Mouse (Mus musculus) Patski (cell line): Measurements from ENCODE around the gene Rhbdl3. TPM values are rescaled to one million over a fixed set of nuclear protein-coding genes. Genes with fewer than 3 reads are reported as not detected.

Experiments
- ATAC-seq: fragments of 100-300 bp; one replicate; pipeline ENCODE4 v1.8.0; 2021
- CTCF ChIA-PET: fragments of 350-600 bp; sonication (Branson Sonifier 250); formaldehyde crosslinking; loops from one replicate; lab custom pipeline; 2022; ENCODE audit warnings: inconsistent platforms; lab: Charles Lee
- POLR2A ChIA-PET: fragments of 350-600 bp; sonication (Branson Sonifier 250); formaldehyde crosslinking; loops from one replicate; lab custom pipeline; 2022; ENCODE audit warnings: antibody characterized with exemption, inconsistent platforms; lab: Charles Lee
- DNase-seq: peaks from one replicate; pipeline ENCODE4 v3.0.0-alpha.2; 2011; ENCODE audit warnings: low read depth, low spot score
- H3K27me3 ChIP-seq: fragments of 371-371 bp; one replicate; pipeline ENCODE4 v1.5.1; 2021
- CTCF ChIP-seq: fragments of 100-300 bp; IDR thresholded peaks from one replicate; pipeline ENCODE4 v1.5.1; 2021
- in situ Hi-C: fragments of 300-500 bp; cut with MboI; formaldehyde crosslinking; loops from 3 replicates; pipeline ENCODE4 v1.11.1; 2018; ENCODE audit warnings: low pct_unique_long_range_greater_than_20kb, mixed read lengths
- polyA plus RNA-seq: library from polyadenylated mRNA; unstranded; gene quantifications from one replicate; pipeline ENCODE4 v1.2.3, GENCODE M21; 2021

Gene Rhbdl3
- polyA plus RNA-seq, 1 experiment from 2014 or later: 5.8 TPM

DNA sequence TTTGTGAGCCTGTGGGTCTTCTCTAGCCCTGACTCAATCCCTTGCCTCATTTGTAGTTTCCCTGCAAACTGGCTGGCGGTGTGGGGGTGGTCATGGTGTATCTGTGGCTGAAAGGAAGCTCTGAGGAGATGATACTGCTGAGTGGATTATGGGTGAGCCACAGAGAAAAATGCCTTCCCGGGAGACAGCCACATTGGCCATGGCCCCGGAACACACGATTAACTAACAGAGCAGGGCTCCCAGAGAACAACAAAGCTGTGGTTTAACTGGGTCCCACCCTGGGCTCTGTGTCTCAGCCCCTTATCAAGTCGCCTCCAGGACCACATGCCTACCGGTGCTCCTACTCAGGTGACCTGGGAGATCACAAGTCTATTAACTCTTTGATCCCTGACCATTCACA lies 7.8 kb downstream of the Rhbdl3 start:
- ATAC-seq (no peak), DNase-seq (no peak)
- ChIA-PET POLR2A (no interaction called here), CTCF (interaction anchor here (1.3 kb wide), 1 partner anchor 46 kb away, joined by 3 read pairs; no protein-coding TSS in a partner anchor)
- no peaks in the 10 kb centered on the region for H3K27me3 ChIP-seq
- in situ Hi-C loops: no loop called here
- no peak for TF ChIP-seq CTCF

DNA sequence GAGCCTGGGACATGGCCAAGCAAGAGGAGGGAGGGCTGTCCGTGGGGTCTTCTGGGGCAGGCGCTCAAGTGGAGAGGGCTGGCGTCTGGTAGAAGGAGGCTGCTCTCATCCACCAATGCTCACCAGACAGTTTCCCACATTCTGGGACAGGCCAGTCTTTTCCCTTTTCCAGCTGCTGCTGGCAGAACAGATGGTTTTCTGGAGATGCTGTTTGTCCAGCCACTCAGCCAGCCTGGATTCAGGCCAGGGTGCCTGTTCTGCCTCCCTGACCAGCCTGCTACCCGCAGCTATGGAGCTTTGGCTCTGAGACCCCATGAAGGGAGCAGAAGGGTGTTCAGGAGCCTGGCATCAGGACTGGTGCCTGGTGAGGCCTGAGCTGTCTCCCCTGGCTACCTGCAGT lies 10.6 kb downstream of the Rhbdl3 start:
- in situ Hi-C loops: no loop called here
- no peak for TF ChIP-seq CTCF
- peak; percentile 69 for DNase-seq

DNA sequence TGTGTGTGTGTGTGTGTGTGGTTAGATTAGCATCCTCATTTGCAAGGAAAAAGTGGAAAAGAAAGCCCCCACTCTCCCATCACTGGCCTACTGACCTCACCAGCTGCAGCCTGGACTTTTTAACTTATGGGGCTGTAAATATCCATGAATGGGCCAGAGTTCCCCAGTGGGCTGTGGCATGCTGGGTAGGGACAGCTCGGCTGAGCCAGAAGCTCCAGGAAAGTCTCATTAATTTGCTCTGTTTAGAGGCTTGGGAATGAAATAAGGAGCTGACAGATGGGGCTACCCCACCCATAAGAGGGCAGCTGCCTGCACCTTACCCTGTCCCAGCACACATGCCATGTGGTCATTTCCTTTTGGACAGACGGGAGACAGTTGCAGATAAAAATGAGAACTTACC lies 11.3 kb downstream of the Rhbdl3 start:
- in situ Hi-C loops: no loop called here
- TF ChIP-seq CTCF: no peak
- ChIA-PET POLR2A (interaction anchor here (0.7 to 1.2 kb wide), 2 partner anchors 16 to 185 kb away, joined by 3 to 6 read pairs; no protein-coding TSS in a partner anchor), CTCF (interaction anchor here (1.3 kb wide), 1 partner anchor 14 kb away, joined by 3 read pairs; no protein-coding TSS in a partner anchor)
- H3K27me3 ChIP-seq: no peaks in the 10 kb centered on the region
- DNase-seq: no peak
- no peak for ATAC-seq

More for the DNA sequence above, 10.6 kb downstream of the Rhbdl3 start:
- ATAC-seq: peak; percentile 24
- ChIA-PET POLR2A (interaction anchor here (0.6 to 1.2 kb wide), 4 partner anchors 15 to 680 kb away, joined by 3 to 6 read pairs (median 4); no protein-coding TSS in a partner anchor), CTCF (interaction anchor here (1.3 kb wide), 1 partner anchor 26 kb away, joined by 3 read pairs; no protein-coding TSS in a partner anchor)
- H3K27me3 ChIP-seq: no peaks in the 10 kb centered on the region

DNA sequence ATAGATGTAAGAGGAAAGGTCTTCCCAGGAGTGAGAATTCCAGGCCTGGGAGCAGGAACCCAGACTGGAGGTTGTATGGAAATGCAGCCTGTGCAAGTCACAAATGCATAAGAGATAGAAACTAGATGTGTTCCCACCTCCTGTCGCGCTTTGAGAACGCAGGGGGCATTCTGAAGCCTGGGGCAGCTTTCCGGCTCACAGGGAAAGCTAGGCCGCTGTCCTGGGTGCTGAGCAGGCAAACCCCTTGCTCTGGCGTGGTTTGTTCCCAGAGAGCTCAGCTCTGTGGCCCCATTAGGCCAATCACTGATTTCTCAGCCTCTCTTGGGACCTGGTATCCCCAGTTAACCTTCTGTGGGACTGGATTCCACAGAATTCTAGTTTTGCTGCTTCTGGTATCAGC lies 11.9 kb downstream of the Rhbdl3 start:
- DNase-seq: no peak
- CTCF ChIA-PET: interaction anchor here (1.3 kb wide), 1 partner anchor 13 kb away, joined by 3 read pairs; no protein-coding TSS in a partner anchor
- TF ChIP-seq CTCF: no peak
- ATAC-seq: no peak
- no peaks in the 10 kb centered on the region for H3K27me3 ChIP-seq
- in situ Hi-C loops: no loop called here
- POLR2A ChIA-PET: interaction anchor here (1.2 kb wide), 1 partner anchor 17 kb away, joined by 3 read pairs; no protein-coding TSS in a partner anchor

DNA sequence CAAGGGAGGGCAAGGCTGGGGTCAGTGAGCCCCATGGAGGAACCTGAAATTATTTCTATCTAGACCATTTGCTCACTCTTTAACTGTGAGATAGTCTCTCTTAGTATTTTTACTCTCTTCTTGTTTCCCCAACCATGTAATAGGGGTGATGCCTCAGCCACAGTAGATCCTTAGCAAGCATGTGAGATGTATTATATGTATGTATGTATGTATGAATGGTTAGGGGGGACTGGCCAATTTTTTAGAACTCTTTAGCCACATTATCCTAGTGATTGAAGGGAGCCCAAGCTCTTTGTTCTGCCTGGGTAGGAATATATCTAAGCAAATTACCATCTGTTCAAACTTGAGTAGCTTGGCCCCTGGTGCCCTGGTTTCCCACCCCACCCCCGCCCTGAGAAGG lies 12.8 kb downstream of the Rhbdl3 start:
- ATAC-seq (no peak), DNase-seq (no peak)
- in situ Hi-C loops: no loop called here
- no peaks in the 10 kb centered on the region for H3K27me3 ChIP-seq
- ChIA-PET POLR2A (no interaction called here), CTCF (interaction anchor here (1.3 kb wide), 1 partner anchor 12 kb away, joined by 3 read pairs; no protein-coding TSS in a partner anchor)
- TF ChIP-seq CTCF: no peak

DNA sequence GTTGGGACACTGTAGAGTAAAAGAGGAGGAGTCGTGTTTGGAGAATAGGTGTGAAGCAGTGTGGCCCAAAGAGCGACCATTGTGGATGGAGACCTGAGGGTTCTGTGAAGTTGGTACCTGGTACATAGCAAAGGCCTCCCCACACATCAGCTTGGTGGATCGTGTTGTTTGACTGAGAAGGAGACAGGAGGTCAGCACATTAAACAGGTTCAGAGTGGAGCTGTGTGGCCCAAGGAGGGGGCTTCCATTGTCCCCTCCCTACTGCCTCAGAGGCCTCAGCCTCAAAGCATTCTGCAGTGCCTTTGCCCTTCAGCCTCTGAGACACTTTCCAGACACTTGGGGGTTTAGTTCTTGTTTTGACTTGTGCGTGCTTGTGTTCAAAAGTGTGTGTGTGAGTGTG lies 13.2 kb downstream of the Rhbdl3 start:
- no peak for ATAC-seq
- DNase-seq: no peak
- no peak for TF ChIP-seq CTCF
- ChIA-PET CTCF (no interaction called here), POLR2A (no interaction called here)
- H3K27me3 ChIP-seq: no peaks in the 10 kb centered on the region
- in situ Hi-C loops: no loop called here

DNA sequence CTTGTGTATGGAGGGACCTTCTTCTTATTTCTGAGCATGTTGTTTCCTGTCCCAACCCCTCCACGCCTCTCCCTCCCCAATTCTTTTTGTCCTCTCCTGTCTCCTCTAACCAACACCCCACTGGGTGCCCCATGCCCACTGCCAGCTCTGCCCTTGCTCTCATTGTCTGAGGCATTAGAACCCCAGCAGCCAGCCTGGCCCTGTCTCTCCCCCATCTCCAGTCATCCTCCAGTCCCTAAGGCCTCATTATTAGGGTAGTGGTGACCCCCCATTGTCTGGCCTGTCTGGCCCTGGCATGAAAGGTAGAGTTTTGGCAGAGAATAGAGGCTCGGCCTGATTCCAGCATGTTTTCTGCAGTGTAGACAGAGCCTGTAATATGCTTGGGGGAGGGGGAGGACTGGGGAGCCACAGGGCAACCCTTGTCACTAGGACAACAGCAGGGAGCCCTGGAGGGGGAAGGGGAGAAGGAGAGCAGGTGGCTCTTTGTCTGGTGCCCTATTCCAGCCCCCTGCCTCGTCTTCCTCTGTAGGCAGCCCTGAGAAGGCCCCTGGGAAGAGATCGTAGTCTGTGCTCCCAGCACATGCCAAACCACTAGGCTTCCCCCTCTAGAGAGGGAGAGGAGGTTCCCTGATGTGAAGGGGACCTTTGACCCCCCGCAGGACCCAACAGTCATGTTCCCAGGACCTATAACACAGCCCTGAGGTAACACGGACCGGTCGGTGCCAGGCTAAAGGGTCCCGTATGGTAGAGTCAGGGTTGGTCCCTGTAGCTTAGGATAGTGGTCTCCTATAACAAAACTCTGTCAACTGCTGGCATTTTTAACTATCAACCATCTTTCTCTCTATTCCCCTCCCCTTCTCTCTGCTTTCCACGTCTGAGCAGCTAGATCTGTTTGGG lies 15.3 kb downstream of the Rhbdl3 start:
- ChIA-PET POLR2A (no interaction called here), CTCF (no interaction called here)
- TF ChIP-seq CTCF: no peak
- DNase-seq (no peak), ATAC-seq (no peak)
- H3K27me3 ChIP-seq: no peaks in the 10 kb centered on the region
- in situ Hi-C loops: no loop called here

DNA sequence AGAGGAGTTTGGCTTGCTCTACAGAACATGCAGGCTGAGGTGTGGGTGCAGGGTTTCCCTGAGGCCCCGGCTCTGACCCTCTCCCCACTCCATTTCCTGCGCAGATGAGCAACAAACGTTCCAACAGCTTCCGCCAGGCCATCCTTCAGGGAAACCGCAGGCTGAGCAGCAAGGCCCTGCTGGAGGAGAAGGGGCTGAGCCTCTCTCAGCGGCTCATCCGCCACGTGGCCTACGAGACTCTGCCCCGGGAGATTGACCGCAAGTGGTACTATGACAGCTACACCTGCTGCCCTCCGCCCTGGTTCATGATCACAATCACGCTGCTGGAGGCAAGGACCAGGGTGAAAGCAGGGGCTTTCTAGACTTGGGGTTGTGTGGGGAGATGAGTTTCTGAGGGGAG lies 22.5 kb downstream of the Rhbdl3 start:
- H3K27me3 ChIP-seq: no peaks in the 10 kb centered on the region
- DNase-seq: no peak
- ChIA-PET POLR2A (no interaction called here), CTCF (no interaction called here)
- no peak for TF ChIP-seq CTCF
- ATAC-seq: no peak
- in situ Hi-C loops: no loop called here

DNA sequence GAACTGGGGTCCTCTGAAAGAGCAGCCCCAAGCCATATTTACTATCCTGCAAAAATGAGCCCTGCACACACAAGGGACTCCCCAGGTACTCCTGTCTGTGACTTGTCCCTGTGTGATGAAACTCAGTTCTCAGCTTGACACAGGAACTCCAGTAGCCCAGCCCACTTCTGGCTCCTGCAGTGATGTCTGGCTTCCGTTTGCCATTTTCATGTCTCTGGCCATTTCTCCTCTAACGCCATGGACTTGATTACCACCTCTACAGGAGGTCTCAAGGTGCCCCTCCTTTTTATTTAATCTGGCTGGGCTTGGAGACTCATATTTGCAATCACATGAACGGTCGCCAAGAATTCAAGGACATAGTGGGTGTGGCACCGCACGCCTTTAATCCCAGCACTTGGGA lies 23.9 kb downstream of the Rhbdl3 start:
- ATAC-seq (no peak), DNase-seq (no peak)
- in situ Hi-C loops: no loop called here
- ChIA-PET POLR2A (no interaction called here), CTCF (interaction anchor here (1.0 kb wide), 1 partner anchor 23 kb away, joined by 3 read pairs; no protein-coding TSS in a partner anchor)
- TF ChIP-seq CTCF: no peak
- H3K27me3 ChIP-seq: no peaks in the 10 kb centered on the region

DNA sequence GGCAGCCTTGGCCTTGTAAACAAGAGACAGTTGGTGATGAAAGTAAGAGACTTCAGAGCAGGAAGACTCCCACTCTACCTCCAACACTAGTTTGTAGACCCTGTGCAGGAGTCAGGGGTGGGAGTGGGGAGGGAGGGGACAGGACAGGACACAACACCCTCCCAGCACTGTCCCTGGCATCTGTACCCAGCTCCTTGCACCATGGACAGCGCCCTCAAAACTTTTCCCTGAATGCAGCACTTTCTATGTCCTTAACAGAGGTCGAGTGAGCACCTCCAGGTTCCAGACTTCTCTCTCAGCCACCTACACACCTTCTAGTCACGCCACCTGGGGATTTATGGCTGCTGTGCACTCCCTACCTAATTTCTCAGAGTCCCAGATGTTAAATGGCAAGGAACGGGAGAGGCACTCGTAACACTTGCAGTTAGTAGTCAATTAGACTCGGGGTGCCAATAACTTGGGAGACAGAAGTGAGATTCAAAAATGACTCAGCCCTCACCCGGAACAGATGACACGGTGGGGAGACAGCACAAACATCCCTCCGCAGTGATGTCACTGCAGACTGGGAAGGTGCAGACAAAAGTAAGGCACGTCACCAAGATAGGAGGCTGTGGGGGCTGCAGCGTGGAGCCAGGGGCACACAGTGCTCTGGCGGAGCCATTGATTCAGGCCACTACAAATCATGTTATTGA lies 32.1 kb downstream of the Rhbdl3 start:
- CTCF ChIA-PET: interaction anchor here (1.3 kb wide), 1 partner anchor 19 kb away, joined by 3 read pairs; no protein-coding TSS in a partner anchor
- in situ Hi-C loops: no loop called here

More for the DNA sequence above, 32.1 kb downstream of the Rhbdl3 start:
- H3K27me3 ChIP-seq: no peaks in the 10 kb centered on the region
- DNase-seq (no peak), ATAC-seq (no peak)
- no peak for TF ChIP-seq CTCF
- POLR2A ChIA-PET: no interaction called here
